Mouse (Mus musculus) E14TG2a.4 (cell line): ENCODE results near the gene Klre1.

ENCODE experiments used
- CTCF ChIP-seq: conservative IDR thresholded peaks from 2 replicates; pipeline ENCODE4 v1.5.1; 2014; ENCODE audit warnings: low read length
- NANOG ChIP-seq: IDR thresholded peaks from 2 replicates; pipeline ENCODE4 v1.6.1; 2014; ENCODE audit warnings: borderline replicate concordance, low read length, mixed read lengths
- POU5F1 ChIP-seq: IDR thresholded peaks from 2 replicates; pipeline ENCODE4 v1.6.1; 2014; ENCODE audit warnings: low read length, borderline replicate concordance

- TF ChIP-seq CTCF (no peak), POU5F1 (no peak), NANOG (no peak)
Observed at GRCm38 (mm10) chr6:129581896-129582295, 4.2 kb downstream of the Klre1 start.
